ENCODE assay signal across 27 mouse cellular contexts in the genomic region with DNA sequence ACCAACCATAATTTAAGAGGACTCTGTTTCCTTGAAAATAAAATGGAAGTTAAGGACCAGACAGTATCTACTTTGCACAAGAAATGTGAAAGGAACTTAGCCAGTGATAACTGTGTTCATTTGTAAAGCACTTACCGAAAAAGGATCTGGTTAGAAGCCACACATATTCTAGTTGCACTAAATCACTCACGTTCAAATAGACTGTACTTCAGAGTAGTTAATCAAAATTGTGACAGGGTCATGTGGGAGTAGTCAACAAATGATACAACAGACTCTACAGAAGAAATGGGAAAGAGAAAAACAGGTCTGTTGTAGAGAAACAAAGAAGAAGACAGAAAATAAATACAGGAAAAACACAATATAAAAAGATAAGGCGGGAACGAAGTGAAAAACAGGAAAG.
"Had no signal": no experiment of that assay in that cellular context is flagged by ENCODE, and none has a peak within 500 bp of the region (broad histone marks: within the 10 kb centered on the region; RNA-seq: fewer than 3 reads in every experiment).

No protein-coding gene starts in this region.

- H3K27ac ChIP-seq: embryonic facial prominence, embryonic 10.5 days; embryonic facial prominence, embryonic 12.5 days; embryonic facial prominence, embryonic 13.5 days; embryonic facial prominence, embryonic 15.5 days; forebrain, embryonic 12.5 days; forebrain, embryonic 13.5 days; forebrain, embryonic 15.5 days; gastrocnemius, adult 2 months; heart, adult 2 months; heart, embryonic 10.5 days had no signal

- DNase-seq: cerebellum, adult 8-10 months; cerebellum, adult 9-10 months; cerebellum, adult 9-11 months; cerebellum, postnatal 10 days; cerebellum, postnatal 14 days; cerebellum, postnatal 25 days; cerebellum, postnatal 36 days; embryo, embryonic 11 days; forebrain, postnatal 0 days; gastrocnemius, adult 2 months; gastrocnemius, postnatal 10 days; gastrocnemius, postnatal 14 days; gastrocnemius, postnatal 25 days; gastrocnemius, postnatal 36 days; heart, adult 11 months; heart, adult 2 months had no signal

- H3K4me1 ChIP-seq: embryonic facial prominence, embryonic 10.5 days; embryonic facial prominence, embryonic 12.5 days; embryonic facial prominence, embryonic 13.5 days; embryonic facial prominence, embryonic 15.5 days; forebrain, embryonic 12.5 days; forebrain, embryonic 13.5 days; forebrain, embryonic 15.5 days; heart, embryonic 10.5 days had no signal

- ATAC-seq: forebrain, embryonic 13.5 days; forebrain, embryonic 14.5 days; forebrain, embryonic 15.5 days; forebrain, embryonic 16.5 days; forebrain, postnatal 0 days had no signal

- H3K4me3 ChIP-seq: embryonic facial prominence, embryonic 10.5 days; embryonic facial prominence, embryonic 12.5 days; embryonic facial prominence, embryonic 13.5 days; embryonic facial prominence, embryonic 15.5 days; erythroblast, embryonic 14.5 days; forebrain, embryonic 12.5 days; forebrain, embryonic 13.5 days; forebrain, embryonic 15.5 days; gastrocnemius, adult 2 months; heart, adult 2 months; heart, embryonic 10.5 days had no signal

- H3K4me2 ChIP-seq: embryonic facial prominence, embryonic 12.5 days; embryonic facial prominence, embryonic 13.5 days; embryonic facial prominence, embryonic 15.5 days; forebrain, embryonic 12.5 days; forebrain, embryonic 13.5 days; forebrain, embryonic 15.5 days had no signal

- H3K36me3 ChIP-seq: embryonic facial prominence, embryonic 10.5 days; embryonic facial prominence, embryonic 12.5 days; embryonic facial prominence, embryonic 13.5 days; embryonic facial prominence, embryonic 15.5 days; forebrain, embryonic 12.5 days; forebrain, embryonic 15.5 days; heart, embryonic 10.5 days had no signal

- H3K9ac ChIP-seq: embryonic facial prominence, embryonic 12.5 days; embryonic facial prominence, embryonic 13.5 days; embryonic facial prominence, embryonic 15.5 days; forebrain, embryonic 12.5 days; forebrain, embryonic 13.5 days; forebrain, embryonic 15.5 days; forebrain, postnatal 0 days had no signal

- H3K9me3 ChIP-seq: embryonic facial prominence, embryonic 10.5 days; embryonic facial prominence, embryonic 12.5 days; embryonic facial prominence, embryonic 13.5 days; embryonic facial prominence, embryonic 15.5 days; forebrain, embryonic 12.5 days; forebrain, embryonic 13.5 days; forebrain, embryonic 15.5 days; heart, embryonic 10.5 days had no signal

- H3K27me3 ChIP-seq: embryonic facial prominence, embryonic 12.5 days; embryonic facial prominence, embryonic 13.5 days; embryonic facial prominence, embryonic 15.5 days; forebrain, embryonic 12.5 days; forebrain, embryonic 13.5 days; forebrain, embryonic 15.5 days had no signal
